Mouse (Mus musculus) midbrain, embryonic 11.5 days (tissue): ENCODE data around the gene Sirt2. TPM values are rescaled to one million over a fixed set of nuclear protein-coding genes. Genes with fewer than 3 reads are reported as not detected.
A peak's percentile ranks its signal among the peaks of the same experiment; 100 is the strongest.

Experiments
- ATAC-seq: fragments of 200-750 bp; cut with Nextera tagmentation; 2 replicates; pipeline ENCODE4 v1.8.0; 2017; ENCODE audit warnings: moderate TSS enrichment, moderate library complexity; ENCODE audit not compliant: low FRiP score
- DNase-seq: peaks from one replicate; pipeline ENCODE4 v3.0.0; 2015; ENCODE audit warnings: low spot score; ENCODE audit errors: missing footprints
- H3K27ac ChIP-seq: fragments of 300-500 bp; sonication (generic); 2 replicates; pipeline ENCODE4 v1.5.1; 2014; ENCODE audit warnings: low read depth, low read length
- H3K27me3 ChIP-seq: fragments of 300-500 bp; sonication (generic); 2 replicates; pipeline ENCODE4 v1.6.1; 2014; ENCODE audit warnings: mild to moderate bottlenecking, low read length, moderate library complexity, mixed read lengths; ENCODE audit not compliant: control insufficient read depth, insufficient read depth
- H3K36me3 ChIP-seq: fragments of 300-500 bp; sonication (generic); 2 replicates; pipeline ENCODE4 v1.6.1; 2014; ENCODE audit warnings: mild to moderate bottlenecking, low read length, moderate library complexity, mixed read lengths; ENCODE audit not compliant: control insufficient read depth, insufficient read depth
- H3K4me1 ChIP-seq: fragments of 300-500 bp; sonication (generic); 2 replicates; pipeline ENCODE4 v1.6.1; 2014; ENCODE audit warnings: low read length; ENCODE audit not compliant: control insufficient read depth, insufficient read depth
- H3K4me2 ChIP-seq: fragments of 300-500 bp; sonication (generic); 2 replicates; pipeline ENCODE4 v1.6.1; 2014; ENCODE audit warnings: mild to moderate bottlenecking, moderate library complexity
- H3K4me3 ChIP-seq: fragments of 300-500 bp; sonication (generic); 2 replicates; pipeline ENCODE4 v1.5.1; 2014; ENCODE audit warnings: low read depth, low read length
- H3K9ac ChIP-seq: fragments of 300-500 bp; sonication (generic); 2 replicates; pipeline ENCODE4 v1.6.1; 2014; ENCODE audit warnings: low read length
- H3K9me3 ChIP-seq: fragments of 300-500 bp; sonication (generic); 2 replicates; pipeline ENCODE4 v1.6.1; 2016; ENCODE audit warnings: low read length; ENCODE audit not compliant: control insufficient read depth
- WGBS: fragments of 180-500 bp; shearing (Covaris S2); extraction: QIAGEN DNeasy Blood & Tissue Kit; methylation state at CpG from one replicate; pipeline ENCODE4 v1.1.7; 2014; 5-methylcytosine and 5-hydroxymethylcytosine counted together
- polyA plus RNA-seq: library from polyadenylated mRNA; unstranded; fragments of >200 nt; fragmentation: Nextera tagmentation; extraction: Ambion mirVana; gene quantifications from 2 replicates; pipeline ENCODE4 v1.2.1, GENCODE M21; 2014

The Sirt2 gene
- polyA plus RNA-seq, 1 experiment from 2014 or later, result 76.5 TPM

DNA sequence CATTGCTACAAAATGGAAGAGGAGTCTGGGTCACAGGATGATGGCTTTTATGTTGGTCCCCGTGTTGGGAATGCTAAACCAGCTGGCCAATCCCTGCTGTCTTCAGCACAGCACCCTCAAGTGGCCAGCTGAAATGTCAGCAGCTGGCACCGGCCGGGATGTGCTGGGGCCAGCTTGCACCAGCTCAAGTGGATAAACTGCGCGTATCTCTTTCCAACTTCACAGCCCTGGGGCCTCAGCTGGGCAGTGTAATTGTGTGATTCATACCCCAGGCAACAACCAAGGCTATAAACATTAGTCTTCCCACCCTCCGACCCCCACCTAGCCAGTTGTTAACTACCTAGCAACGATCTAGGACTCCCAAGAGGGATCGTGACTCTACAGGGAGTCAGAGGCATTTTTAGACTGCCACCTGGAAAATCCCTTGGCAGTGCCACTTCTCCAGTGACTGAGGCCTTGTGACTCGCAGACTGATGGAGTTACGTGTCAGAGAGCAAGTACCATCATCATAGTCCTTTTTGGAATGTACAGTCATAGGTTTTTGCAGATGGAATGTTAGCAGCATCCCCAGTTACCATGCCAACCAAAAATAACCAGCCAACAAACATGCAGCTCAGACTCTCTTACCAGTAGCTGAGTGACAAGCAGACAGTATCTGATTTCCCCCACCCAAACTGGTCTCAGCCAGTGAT is 38.7 kb upstream of the Sirt2 start:
- Histone ChIP-seq H3K27ac (no peak overlapping the region), H3K27me3 (peaks cover 3% of the 10 kb centered on the region), H3K9me3 (no peaks in the 10 kb centered on the region), H3K9ac (no peak overlapping the region), H3K4me2 (no peak overlapping the region), H3K4me1 (peaks cover under 1% of the 10 kb centered on the region; the same call in 1 of the 2 replicates), H3K36me3 (no peaks in the 10 kb centered on the region), H3K4me3 (no peak overlapping the region)
- DNase-seq (peak; percentile 84), ATAC-seq (no peak)
- 58% methylated on average over 10 of the region's 10 CpGs for WGBS

DNA sequence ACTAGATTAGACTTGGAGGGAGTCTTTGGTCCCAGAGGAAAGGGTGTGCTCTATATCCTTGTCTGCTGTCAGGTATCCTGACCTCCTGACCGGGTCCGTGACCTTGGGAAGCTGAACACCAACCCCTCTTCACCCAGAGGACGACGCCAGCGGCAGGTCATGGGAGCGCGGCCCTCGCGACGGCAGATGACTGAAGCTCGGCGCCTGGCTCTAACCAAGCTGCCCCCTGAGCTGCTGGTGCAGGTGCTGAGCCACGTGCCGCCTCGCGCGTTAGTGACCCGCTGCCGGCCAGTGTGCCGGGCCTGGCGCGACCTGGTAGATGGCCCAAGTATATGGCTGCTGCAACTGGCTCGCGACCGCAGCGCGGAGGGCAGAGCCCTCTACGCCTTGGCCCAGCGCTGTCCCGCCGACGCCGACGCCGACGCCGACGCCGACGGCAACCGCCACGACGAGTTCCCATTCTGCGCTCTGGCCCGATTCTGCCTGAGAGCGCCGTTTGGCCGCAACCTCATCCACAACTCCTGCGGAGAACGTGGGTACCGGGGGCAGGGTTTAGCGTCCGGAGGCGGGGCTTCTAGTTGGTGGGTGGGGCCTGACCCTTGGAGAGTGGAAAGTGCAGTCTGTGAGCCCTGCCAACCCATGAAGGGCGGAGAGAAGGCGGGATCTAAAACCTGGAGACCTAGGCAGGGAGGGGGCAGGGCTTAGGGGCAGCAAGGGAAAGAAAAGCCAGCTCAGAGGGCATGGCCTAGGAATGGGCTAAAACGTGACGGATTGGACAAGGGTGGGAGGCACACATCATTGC is 34.0 kb upstream of the Sirt2 start:
- H3K27me3 ChIP-seq, result peaks cover 3% of the 10 kb centered on the region
- H3K9me3 ChIP-seq, result no peaks in the 10 kb centered on the region
- peak; percentile 97 for DNase-seq
- H3K4me3 ChIP-seq, result peak overlapping the region; percentile 39
- H3K36me3 ChIP-seq, result no peaks in the 10 kb centered on the region
- H3K4me1 ChIP-seq, result peaks cover 7% of the 10 kb centered on the region; the same call in 1 of the 2 replicates
- 2% methylated on average over 58 of the region's 58 CpGs for WGBS
- ATAC-seq, result peak; percentile 87
- no peak overlapping the region for H3K27ac ChIP-seq
- peak overlapping the region; percentile 67 for H3K4me2 ChIP-seq
- peak overlapping the region; percentile 57 for H3K9ac ChIP-seq

DNA sequence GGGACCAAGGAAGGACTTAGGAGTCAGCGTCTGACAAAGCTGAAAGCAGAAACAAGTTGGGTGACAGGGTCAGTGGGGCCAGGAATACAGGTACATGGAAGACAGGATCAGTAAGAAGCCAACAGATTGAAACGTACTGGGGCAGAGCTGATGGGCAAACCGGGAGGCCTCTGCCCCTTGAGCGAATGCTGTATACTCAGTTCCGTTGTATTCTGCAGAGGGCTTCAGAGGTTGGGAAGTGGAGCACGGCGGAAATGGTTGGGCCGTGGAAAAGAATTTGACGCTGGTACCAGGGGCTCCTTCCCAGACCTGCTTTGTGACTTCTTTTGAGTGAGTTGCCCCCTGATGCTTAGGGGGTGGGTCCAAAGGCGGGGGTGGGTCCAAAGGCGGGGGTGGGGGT is 33.3 kb upstream of the Sirt2 start:
- no peak overlapping the region for H3K27ac ChIP-seq
- peak; percentile 47; the same call in 1 of the 2 replicates for ATAC-seq

DNA sequence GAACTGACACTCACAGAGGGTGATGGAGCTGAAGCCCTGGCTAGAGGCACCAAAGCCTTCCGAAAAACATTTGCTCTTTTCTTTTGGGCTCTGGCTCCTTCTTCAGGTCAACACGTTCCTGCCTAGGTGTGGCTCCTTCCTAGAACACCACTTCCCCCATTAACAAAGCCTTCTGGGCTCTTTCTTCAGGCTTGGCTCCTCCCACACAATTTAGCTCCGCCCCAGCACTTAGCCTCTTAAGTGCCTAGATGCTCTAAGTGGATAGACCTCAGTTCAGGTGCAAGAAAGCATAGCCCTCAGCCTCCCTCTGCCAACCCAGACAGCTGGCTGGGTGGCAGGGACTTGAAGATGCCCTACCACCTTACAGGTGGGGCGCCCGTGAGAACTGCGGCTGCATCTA is 30.8 kb upstream of the Sirt2 start:
- DNase-seq (peak; percentile 44), ATAC-seq (no peak)
- 85% methylated on average over 6 of the region's 6 CpGs for WGBS
- Histone ChIP-seq H3K4me2 (no peak overlapping the region), H3K27ac (no peak overlapping the region), H3K9me3 (no peaks in the 10 kb centered on the region), H3K4me1 (peaks cover 7% of the 10 kb centered on the region; the same call in 1 of the 2 replicates), H3K9ac (no peak overlapping the region), H3K27me3 (peaks cover 3% of the 10 kb centered on the region), H3K4me3 (no peak overlapping the region), H3K36me3 (0 out of 2 replicates have a peak, but pooled peaks cover 3% of the 10 kb centered on the region)

More for the DNA sequence above, 33.3 kb upstream of the Sirt2 start:
- H3K4me2 ChIP-seq, result peak overlapping the region; percentile 67
- peaks cover 7% of the 10 kb centered on the region; the same call in 1 of the 2 replicates for H3K4me1 ChIP-seq
- 6% methylated on average over 11 of the region's 11 CpGs for WGBS
- DNase-seq, result no peak
- H3K9me3 ChIP-seq, result no peaks in the 10 kb centered on the region
- H3K27me3 ChIP-seq, result peaks cover 3% of the 10 kb centered on the region
- H3K4me3 ChIP-seq, result peak overlapping the region; percentile 39
- H3K9ac ChIP-seq, result peak overlapping the region; percentile 57
- H3K36me3 ChIP-seq, result 0 out of 2 replicates have a peak, but pooled peaks cover 2% of the 10 kb centered on the region

DNA sequence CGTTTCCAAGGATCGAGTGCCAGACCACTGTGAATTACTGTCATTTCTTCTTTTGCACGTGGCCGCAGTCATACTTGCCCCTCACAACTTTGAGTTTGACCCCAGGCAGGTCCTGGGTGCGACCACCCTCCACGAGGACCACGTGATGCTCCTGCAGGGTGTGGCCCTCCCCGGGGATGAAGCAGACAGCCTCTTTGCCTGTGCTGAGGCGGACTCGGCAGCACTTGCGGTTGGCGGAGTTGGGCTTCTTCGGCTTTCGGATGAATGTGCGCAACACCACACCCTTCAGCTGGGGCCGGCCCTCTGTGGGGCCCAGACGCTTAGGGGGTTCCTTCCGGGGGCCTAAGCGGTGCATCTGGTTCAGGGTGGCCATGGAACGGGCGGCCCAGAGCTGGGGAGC is 26.7 kb upstream of the Sirt2 start:
- Histone ChIP-seq H3K36me3 (0 out of 2 replicates have a peak, but pooled peaks cover 3% of the 10 kb centered on the region), H3K4me1 (peaks cover 10% of the 10 kb centered on the region), H3K4me2 (no peak overlapping the region), H3K9ac (no peak overlapping the region), H3K27ac (no peak overlapping the region), H3K27me3 (no peaks in the 10 kb centered on the region), H3K9me3 (no peaks in the 10 kb centered on the region), H3K4me3 (no peak overlapping the region)
- peak; percentile 35 for DNase-seq
- 95% methylated on average over 21 of the region's 21 CpGs for WGBS
- ATAC-seq, result no peak

DNA sequence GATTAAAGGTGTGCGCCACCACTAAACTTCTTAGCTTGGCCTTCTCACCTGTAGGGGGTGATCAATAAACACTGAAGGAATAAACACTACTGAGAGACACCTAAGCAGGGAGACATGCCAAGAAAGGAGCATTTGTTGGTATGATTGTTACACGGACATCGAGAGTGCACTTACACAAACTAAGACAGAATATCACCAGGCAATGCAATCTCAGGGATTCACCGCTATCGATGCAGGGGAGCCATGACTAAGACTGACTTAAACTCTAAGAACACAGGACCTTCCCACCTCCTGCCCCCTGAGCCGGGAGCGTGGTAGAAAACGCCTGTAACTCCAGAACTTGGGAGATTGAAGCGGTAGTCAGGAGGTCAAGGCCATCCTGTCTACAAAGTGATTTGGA is 25.6 kb upstream of the Sirt2 start:
- H3K9ac ChIP-seq, result peak overlapping the region; percentile 73
- no peaks in the 10 kb centered on the region for H3K27me3 ChIP-seq
- H3K9me3 ChIP-seq, result no peaks in the 10 kb centered on the region
- H3K36me3 ChIP-seq, result peaks cover 3% of the 10 kb centered on the region; the same call in 1 of the 2 replicates
- H3K4me3 ChIP-seq, result peak overlapping the region; percentile 50
- WGBS, result 48% methylated on average over 9 of the region's 9 CpGs
- ATAC-seq (no peak), DNase-seq (no peak)
- no peak overlapping the region for H3K27ac ChIP-seq
- peak overlapping the region; percentile 84 for H3K4me2 ChIP-seq
- peaks cover 10% of the 10 kb centered on the region for H3K4me1 ChIP-seq

DNA sequence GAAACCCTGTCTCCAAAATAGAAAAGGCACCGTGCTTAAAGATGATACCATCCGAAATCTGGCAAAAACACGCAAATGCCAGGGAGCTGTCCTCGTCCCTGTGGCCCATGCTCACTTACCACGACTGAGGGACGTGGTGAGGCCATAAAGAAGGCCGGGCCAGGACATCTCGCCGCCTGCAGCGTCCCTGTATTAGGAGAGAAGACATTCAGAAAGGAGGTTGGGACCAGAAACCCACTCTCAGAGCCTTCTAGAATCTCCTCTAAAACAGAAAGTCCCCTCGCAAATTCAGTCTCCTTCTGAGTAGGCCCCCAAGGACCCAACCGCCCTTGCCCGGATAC is 25.2 kb upstream of the Sirt2 start:
- DNase-seq (no peak), ATAC-seq (peak; percentile 30)
- 2% methylated on average over 13 of the region's 13 CpGs for WGBS
- H3K4me2 ChIP-seq, result peak overlapping the region; percentile 84
- peaks cover 5% of the 10 kb centered on the region; the same call in 1 of the 2 replicates for H3K36me3 ChIP-seq
- H3K9ac ChIP-seq, result peak overlapping the region; percentile 73
- no peaks in the 10 kb centered on the region for H3K27me3 ChIP-seq
- H3K9me3 ChIP-seq, result no peaks in the 10 kb centered on the region
- no peak overlapping the region for H3K27ac ChIP-seq
- peak overlapping the region; percentile 50 for H3K4me3 ChIP-seq
- peaks cover 10% of the 10 kb centered on the region for H3K4me1 ChIP-seq

DNA sequence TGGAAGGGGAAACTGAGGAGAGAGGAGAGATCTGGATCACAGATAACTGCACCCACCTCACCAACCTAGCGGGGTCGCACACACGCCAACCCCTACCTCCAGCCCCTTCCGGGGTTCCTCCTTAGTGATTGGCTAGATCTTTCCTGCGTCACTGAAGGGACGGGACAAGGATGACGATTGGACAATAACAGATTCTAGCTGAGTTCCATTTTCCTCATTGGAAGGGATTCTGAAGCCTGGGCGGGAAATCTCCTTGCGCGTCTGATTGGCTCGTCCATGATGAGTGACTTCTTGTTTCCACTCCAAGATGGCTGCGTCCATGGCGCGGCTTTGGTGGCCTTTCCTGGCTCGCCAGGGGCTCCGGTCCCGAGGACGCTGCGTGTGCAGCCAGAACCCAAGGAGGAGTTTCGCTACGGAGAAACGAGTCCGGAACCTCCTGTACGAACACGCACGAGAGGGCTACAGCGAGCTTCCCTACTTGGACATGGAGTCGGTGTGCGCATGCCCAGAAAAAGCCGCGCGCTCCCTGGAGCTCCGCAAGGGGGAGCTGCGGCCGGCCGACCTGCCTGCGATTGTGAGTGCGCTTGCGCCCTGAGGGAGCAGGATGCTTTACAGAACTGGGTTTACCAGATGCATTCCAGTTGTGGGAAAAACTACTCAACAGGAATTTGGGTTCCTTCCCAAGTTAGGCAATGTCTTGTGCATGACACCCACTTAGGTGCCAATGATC is 24.7 kb upstream of the Sirt2 start, which contains the start of the genes Mrps12 and Sars2:
Gene Mrps12, minus strand, starts transcription at position 112 of the 730 bp plus-strand sequence.
Gene Sars2, plus strand, starts transcription at position 284 of the 730 bp plus-strand sequence.
- Histone ChIP-seq H3K4me3 (peak within 1 kb of the TSS; percentile 50), H3K9me3 (no peaks in the 10 kb centered on the region), H3K9ac (peak within 1 kb of the TSS; percentile 73), H3K4me2 (peak within 1 kb of the TSS; percentile 84), H3K36me3 (peaks cover 5% of the 10 kb centered on the region; the same call in 1 of the 2 replicates), H3K4me1 (peaks cover 10% of the 10 kb centered on the region), H3K27me3 (no peaks in the 10 kb centered on the region), H3K27ac (peak within 1 kb of the TSS; percentile 22; the same call in 1 of the 2 replicates)
- peak; percentile 99 for DNase-seq
- peak; percentile 99 for ATAC-seq
- 0% methylated on average over 39 of the region's 39 CpGs for whole genome bisulfite sequencing
